Mouse (Mus musculus): ENCODE results near the gene Srms.

DNA sequence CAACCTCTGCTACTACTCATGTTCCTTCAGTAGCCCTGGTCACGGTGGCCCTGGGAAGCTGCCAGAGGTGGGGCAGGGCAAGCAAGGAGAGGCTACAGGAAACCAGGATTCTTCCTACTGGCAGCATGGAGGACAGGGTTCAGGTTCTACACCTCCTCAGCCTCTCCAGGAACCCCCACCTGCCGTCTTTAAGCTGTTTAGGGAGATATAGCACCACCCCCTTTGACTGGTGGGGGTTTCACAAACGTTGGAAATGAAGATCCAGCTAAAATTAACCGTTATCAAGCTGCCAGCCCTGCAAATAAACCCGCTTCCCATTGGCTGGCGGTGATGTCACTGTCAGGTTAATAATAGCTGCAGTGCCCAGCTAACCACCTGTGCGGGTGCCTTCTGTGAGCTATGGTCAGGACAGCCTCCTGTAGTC is 53.9 kb downstream of the Srms start:
- no peak for TF ChIP-seq CTCF (conservative IDR thresholded peaks at IDR 0.05; ENCODE audit: insufficient read depth, insufficient read length, low read depth, low read length)
- TF ChIP-seq POLR2A (IDR thresholded peaks at IDR 0.05; ENCODE audit: low read depth, low read length): no peak
